Mouse (Mus musculus): Measurements from ENCODE around the gene Gm13289. TPM values are rescaled to one million over a fixed set of nuclear protein-coding genes. Genes with fewer than 3 reads are reported as not detected.
"Not testable (repeated sequence)": the region's sequence is repeated elsewhere in the genome, so short reads cannot be mapped to it uniquely, and the experiment has no call there.

Gene Gm13289
- total and polyA plus RNA-seq, 3 experiments = not detected

GRCm38 (mm10) chr4:88749926-88750325 is 26.8 kb upstream of the Gm13289 start:
- TF ChIP-seq ETS1 (IDR thresholded peaks at IDR 0.05; ENCODE audit: low read depth, low read length) (no peak), POLR2AphosphoS5 (IDR thresholded peaks at IDR 0.05; ENCODE audit: borderline replicate concordance, low read depth, low read length) (no peak), CTCF (IDR thresholded peaks at IDR 0.05 in 2 of 3, conservative IDR thresholded peaks at IDR 0.05 in 1 of 3; ENCODE audit: control insufficient read depth in 1 of 3, insufficient read depth in 1 of 3, low read depth in 2 of 3, low read length in 3 of 3, poor library complexity in 1 of 3, severe bottlenecking in 1 of 3) (no peak), ZC3H11A (IDR thresholded peaks at IDR 0.05; ENCODE audit: low read depth, low read length) (no peak), KAT2A (conservative IDR thresholded peaks at IDR 0.05; ENCODE audit: low read depth, low read length) (no peak)
- Histone ChIP-seq H3K27me3 (ENCODE audit: control insufficient read depth in 1 of 2, insufficient read depth in 2 of 2, low read length in 2 of 2) (no peaks in the 10 kb centered on the region; a peak in 2 of 4 replicates), H3K9ac (ENCODE audit: control insufficient read depth, low read depth, low read length, poor library complexity, severe bottlenecking) (no peak overlapping the region), H3K36me3 (ENCODE audit: control insufficient read depth in 1 of 2, insufficient read depth in 2 of 2, low read length in 2 of 2) (no peaks in the 10 kb centered on the region), H3K27ac (ENCODE audit: control insufficient read depth, low read depth, low read length) (no peak overlapping the region), H3K9me3 (replicated peaks; ENCODE audit: insufficient read depth, low read length) (no peaks in the 10 kb centered on the region), H3K4me1 (ENCODE audit: control insufficient read depth in 1 of 2, insufficient read depth in 2 of 2, low read length in 2 of 2) (no peaks in the 10 kb centered on the region), H3K79me2 (ENCODE audit: control insufficient read depth, insufficient read depth, low read length, poor library complexity) (no peaks in the 10 kb centered on the region), H3K4me3 (ENCODE audit: control insufficient read depth in 1 of 2, insufficient read depth in 1 of 2, low read depth in 2 of 2, low read length in 2 of 2) (no peak overlapping the region)
- DNase-seq (ENCODE audit: low read depth, low spot score) = no peak

- H3K27me3 ChIP-seq (ENCODE audit: control insufficient read depth in 1 of 2, insufficient read depth in 2 of 2, low read length in 2 of 2); H3K9me3 ChIP-seq (replicated peaks; ENCODE audit: insufficient read depth, low read length); H3K4me3 ChIP-seq (ENCODE audit: control insufficient read depth in 1 of 2, insufficient read depth in 1 of 2, low read depth in 2 of 2, low read length in 2 of 2); H3K27ac ChIP-seq (ENCODE audit: control insufficient read depth, low read depth, low read length); H3K9ac ChIP-seq (ENCODE audit: control insufficient read depth, low read depth, low read length, poor library complexity, severe bottlenecking); DNase-seq (ENCODE audit: low read depth, low spot score); H3K4me1 ChIP-seq (ENCODE audit: control insufficient read depth in 1 of 2, insufficient read depth in 2 of 2, low read length in 2 of 2); H3K79me2 ChIP-seq (ENCODE audit: control insufficient read depth, insufficient read depth, low read length, poor library complexity); H3K36me3 ChIP-seq (ENCODE audit: control insufficient read depth in 1 of 2, insufficient read depth in 2 of 2, low read length in 2 of 2): not testable (repeated sequence)
These were observed 21.8 kb upstream of the Gm13289 start, which contains the start of gene Gm13271 for GRCm38 (mm10) chr4:88754818-88755340. Gene Gm13271 (plus strand): TSS chr4:88754868.

GRCm38 (mm10) chr4:88756581-88757513 is 19.9 kb upstream of the Gm13289 start:
- TF ChIP-seq ZMIZ1 (IDR thresholded peaks at IDR 0.05; ENCODE audit: low read depth, low read length) = 0 out of 2 replicates have a peak, but pooled peaks have one; percentile 68
- not testable (repeated sequence) for H3K4me1 ChIP-seq (ENCODE audit: control insufficient read depth in 1 of 2, insufficient read depth in 2 of 2, low read length in 2 of 2); H3K9me3 ChIP-seq (replicated peaks; ENCODE audit: insufficient read depth, low read length); H3K27ac ChIP-seq (ENCODE audit: control insufficient read depth, low read depth, low read length); H3K4me3 ChIP-seq (ENCODE audit: control insufficient read depth in 1 of 2, insufficient read depth in 1 of 2, low read depth in 2 of 2, low read length in 2 of 2); H3K27me3 ChIP-seq (ENCODE audit: control insufficient read depth in 1 of 2, insufficient read depth in 2 of 2, low read length in 2 of 2); H3K9ac ChIP-seq (ENCODE audit: control insufficient read depth, low read depth, low read length, poor library complexity, severe bottlenecking); H3K36me3 ChIP-seq (ENCODE audit: control insufficient read depth in 1 of 2, insufficient read depth in 2 of 2, low read length in 2 of 2); H3K79me2 ChIP-seq (ENCODE audit: control insufficient read depth, insufficient read depth, low read length, poor library complexity)
- peak; percentile 75 for DNase-seq (ENCODE audit: low read depth, low spot score)

- not testable (repeated sequence) for H3K27me3 ChIP-seq (ENCODE audit: control insufficient read depth in 1 of 2, insufficient read depth in 2 of 2, low read length in 2 of 2); H3K4me1 ChIP-seq (ENCODE audit: control insufficient read depth in 1 of 2, insufficient read depth in 2 of 2, low read length in 2 of 2); H3K36me3 ChIP-seq (ENCODE audit: control insufficient read depth in 1 of 2, insufficient read depth in 2 of 2, low read length in 2 of 2); DNase-seq (ENCODE audit: low read depth, low spot score); H3K27ac ChIP-seq (ENCODE audit: control insufficient read depth, low read depth, low read length); H3K9me3 ChIP-seq (replicated peaks; ENCODE audit: insufficient read depth, low read length); H3K4me3 ChIP-seq (ENCODE audit: control insufficient read depth in 1 of 2, insufficient read depth in 1 of 2, low read depth in 2 of 2, low read length in 2 of 2); H3K9ac ChIP-seq (ENCODE audit: control insufficient read depth, low read depth, low read length, poor library complexity, severe bottlenecking); H3K79me2 ChIP-seq (ENCODE audit: control insufficient read depth, insufficient read depth, low read length, poor library complexity)
These were observed 19.1 kb upstream of the Gm13289 start for GRCm38 (mm10) chr4:88757628-88758031.

- H3K27me3 ChIP-seq (ENCODE audit: control insufficient read depth in 1 of 2, insufficient read depth in 2 of 2, low read length in 2 of 2); DNase-seq (ENCODE audit: low read depth, low spot score); H3K9ac ChIP-seq (ENCODE audit: control insufficient read depth, low read depth, low read length, poor library complexity, severe bottlenecking); H3K27ac ChIP-seq (ENCODE audit: control insufficient read depth, low read depth, low read length); H3K4me1 ChIP-seq (ENCODE audit: control insufficient read depth in 1 of 2, insufficient read depth in 2 of 2, low read length in 2 of 2); H3K79me2 ChIP-seq (ENCODE audit: control insufficient read depth, insufficient read depth, low read length, poor library complexity); H3K4me3 ChIP-seq (ENCODE audit: control insufficient read depth in 1 of 2, insufficient read depth in 1 of 2, low read depth in 2 of 2, low read length in 2 of 2); H3K9me3 ChIP-seq (replicated peaks; ENCODE audit: insufficient read depth, low read length); H3K36me3 ChIP-seq (ENCODE audit: control insufficient read depth in 1 of 2, insufficient read depth in 2 of 2, low read length in 2 of 2): not testable (repeated sequence)
These were observed 18.0 kb upstream of the Gm13289 start for GRCm38 (mm10) chr4:88758751-88759150.
